Mouse (Mus musculus) kidney, postnatal 0 days (tissue): ENCODE measurements around the gene Hdlbp. TPM values are rescaled to one million over a fixed set of nuclear protein-coding genes. Genes with fewer than 3 reads are reported as not detected.

Source experiments
- ATAC-seq: fragments of 200-750 bp; cut with Nextera tagmentation; replicated peaks from 2 replicates; pipeline ENCODE4 v1.8.0; 2017; ENCODE audit warnings: low read depth, moderate number of reproducible peaks, moderate TSS enrichment, moderate library complexity; ENCODE audit not compliant: low FRiP score
- DNase-seq: peaks from one replicate; pipeline ENCODE4 v3.0.0-alpha.2; 2016; ENCODE audit warnings: low spot score
- H3K27ac ChIP-seq: fragments of 300-500 bp; sonication (generic); 2 replicates; pipeline ENCODE4 v1.5.1; 2014; ENCODE audit warnings: mild to moderate bottlenecking
- H3K27me3 ChIP-seq: fragments of 300-500 bp; sonication (generic); 2 replicates; pipeline ENCODE4 v1.6.1; 2014; ENCODE audit warnings: low read length, mixed read lengths; ENCODE audit not compliant: insufficient read depth
- H3K36me3 ChIP-seq: fragments of 300-500 bp; sonication (generic); 2 replicates; pipeline ENCODE4 v1.6.1; 2014; ENCODE audit warnings: low read length, mixed read lengths; ENCODE audit not compliant: insufficient read depth
- H3K4me1 ChIP-seq: fragments of 300-500 bp; sonication (generic); replicated peaks from 2 replicates; pipeline ENCODE4 v1.6.1; 2014; ENCODE audit warnings: antibody characterized with exemption, low read length, mixed read lengths; ENCODE audit not compliant: insufficient read depth
- H3K4me2 ChIP-seq: fragments of 300-500 bp; sonication (generic); 2 replicates; pipeline ENCODE4 v1.6.1; 2014; ENCODE audit warnings: mild to moderate bottlenecking, low read length, moderate library complexity, mixed read lengths
- H3K4me3 ChIP-seq: fragments of 300-500 bp; sonication (generic); replicated peaks from 2 replicates; pipeline ENCODE4 v1.5.1; 2014; ENCODE audit warnings: low read depth, low read length
- H3K9ac ChIP-seq: fragments of 300-500 bp; sonication (generic); 2 replicates; pipeline ENCODE4 v1.6.1; 2014; ENCODE audit warnings: low read depth, low read length
- H3K9me3 ChIP-seq: fragments of 300-500 bp; sonication (generic); replicated peaks from 2 replicates; pipeline ENCODE4 v1.6.1; 2016; ENCODE audit warnings: low read length, inconsistent platforms, mixed read lengths
- CTCF ChIP-seq: IDR thresholded peaks from 2 replicates; pipeline ENCODE4 v1.5.1; 2016; ENCODE audit warnings: antibody characterized with exemption, low read depth, mild to moderate bottlenecking, moderate library complexity
- WGBS: fragments of 180-500 bp; shearing (Covaris S2); extraction: QIAGEN DNeasy Blood & Tissue Kit; methylation state at CpG from one replicate; pipeline ENCODE4 v1.1.7; 2014; 5-methylcytosine and 5-hydroxymethylcytosine counted together
- polyA plus RNA-seq: library from polyadenylated mRNA; unstranded; fragments of >200 nt; fragmentation: Nextera tagmentation; extraction: Ambion mirVana; gene quantifications from 2 replicates; pipeline ENCODE4 v1.2.1, GENCODE M21; 2015

The Hdlbp gene
- 151 and 160 TPM in 2 replicates for polyA plus RNA-seq

DNA sequence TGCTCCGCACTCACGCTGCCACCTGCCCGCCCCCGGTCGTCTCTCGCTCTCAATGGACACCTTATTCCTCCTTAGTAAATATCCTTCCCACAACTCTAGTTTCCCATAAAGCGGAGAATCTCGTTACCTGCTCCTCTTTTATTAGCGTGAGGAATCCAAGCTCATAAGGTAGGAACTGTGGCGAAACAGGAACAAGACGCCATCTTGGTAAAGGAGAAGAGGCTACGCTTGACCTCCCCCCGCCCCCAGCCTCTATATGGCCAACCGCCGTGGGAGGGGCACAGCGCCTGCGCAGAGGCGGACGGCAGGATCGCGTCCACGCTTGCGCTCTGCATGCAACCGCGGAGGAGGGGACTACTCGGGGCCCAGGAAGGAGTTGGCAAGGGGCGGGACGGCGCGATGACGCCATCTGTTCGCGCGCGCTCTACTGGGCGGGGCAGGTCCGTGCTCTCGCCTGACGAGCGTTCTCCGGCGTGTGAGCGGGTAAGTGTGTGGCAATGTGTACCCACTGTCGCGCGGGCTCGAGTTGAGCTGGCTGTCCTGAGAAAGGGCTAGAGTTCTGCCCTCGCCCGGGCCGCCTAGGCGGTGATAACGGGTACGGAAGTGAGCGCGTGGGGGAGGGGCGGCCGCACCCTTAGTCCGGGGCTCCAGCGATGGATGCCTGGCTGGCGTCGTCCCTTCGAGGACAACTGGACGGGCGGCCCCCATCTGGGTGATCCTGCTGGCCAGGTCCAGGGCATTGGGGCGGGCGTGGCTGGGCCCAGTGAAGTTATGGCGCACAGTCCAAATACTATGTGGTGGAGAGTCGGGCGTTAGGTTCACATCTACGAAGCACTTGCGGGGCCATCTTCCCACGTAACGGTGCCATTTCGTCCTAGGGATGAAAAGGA, at the start of gene Hdlbp:
Gene Hdlbp (minus strand): TSS at position 230 of the 890 bp plus-strand sequence.
- H3K36me3 ChIP-seq: no peaks in the 10 kb centered on the region
- DNase-seq: peak; percentile 99

DNA sequence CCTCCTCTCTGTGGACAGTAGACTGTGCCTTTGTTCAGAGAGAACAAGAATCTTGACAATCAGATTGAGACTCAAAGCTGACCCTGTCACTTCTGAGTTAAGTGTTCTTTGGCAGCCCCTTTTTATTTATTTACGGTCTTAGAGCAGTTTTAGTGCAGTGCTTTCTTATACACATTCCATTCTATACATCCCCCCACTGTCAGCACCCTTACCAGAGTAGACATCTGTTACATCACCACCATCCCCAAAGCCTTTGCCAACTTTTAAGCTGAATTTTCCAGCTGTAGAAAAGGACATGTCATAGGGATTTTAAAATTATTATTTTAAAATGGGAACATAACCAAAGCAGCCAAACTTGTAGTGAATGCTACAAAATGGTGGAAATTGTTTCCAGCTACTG, 43.7 kb upstream of the Hdlbp start:
- 67% methylated on average over 1 of the region's 1 CpGs for WGBS

More for the DNA sequence above, at the start of gene Hdlbp:
- TF ChIP-seq CTCF: no peak
- Histone ChIP-seq H3K4me1 (peaks cover 3% of the 10 kb centered on the region; the same call in 1 of the 2 replicates), H3K4me3 (peak within 1 kb of the TSS; percentile 74), H3K9me3 (no peaks in the 10 kb centered on the region), H3K27me3 (no peaks in the 10 kb centered on the region), H3K27ac (peak within 1 kb of the TSS; percentile 97), H3K4me2 (peak within 1 kb of the TSS; percentile 78), H3K9ac (peak within 1 kb of the TSS; percentile 81)
- under 1% methylated on average over 72 of the region's 74 CpGs for WGBS
- ATAC-seq: peak; percentile 94

DNA sequence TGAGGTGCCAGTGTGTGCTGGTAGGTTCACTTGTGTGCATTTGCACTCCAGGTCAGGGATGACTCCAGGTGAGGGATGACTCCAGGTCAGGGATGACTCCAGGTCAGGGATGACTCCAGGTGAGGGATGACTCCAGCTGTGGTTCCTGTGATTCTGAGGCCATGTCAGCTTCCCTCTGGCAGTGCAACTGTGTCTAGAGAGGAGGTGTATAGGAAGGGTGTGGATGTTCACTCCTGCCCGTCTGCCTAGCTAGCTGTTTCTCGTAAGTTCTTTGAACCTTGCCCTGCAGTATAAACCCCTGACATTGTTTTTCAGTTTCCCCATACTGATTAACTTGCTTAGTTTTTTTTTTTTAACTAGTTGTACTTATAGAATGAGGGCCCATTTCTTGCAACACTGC, 42.9 kb upstream of the Hdlbp start:
- Histone ChIP-seq H3K27me3 (no peaks in the 10 kb centered on the region), H3K4me3 (no peak overlapping the region), H3K27ac (peak overlapping the region; percentile 51), H3K4me1 (0 out of 2 replicates have a peak, but pooled peaks cover 4% of the 10 kb centered on the region), H3K4me2 (no peak overlapping the region), H3K9me3 (no peaks in the 10 kb centered on the region), H3K9ac (peak overlapping the region; percentile 37; the same call in 1 of the 2 replicates), H3K36me3 (0 out of 2 replicates have a peak, but pooled peaks cover 4% of the 10 kb centered on the region)
- TF ChIP-seq CTCF: no peak
- ATAC-seq (peak; percentile 86), DNase-seq (no peak)
- WGBS: 50% methylated on average over 2 of the region's 2 CpGs

More for the DNA sequence above, 43.7 kb upstream of the Hdlbp start:
- Histone ChIP-seq H3K27ac (no peak overlapping the region), H3K27me3 (no peaks in the 10 kb centered on the region), H3K9ac (no peak overlapping the region), H3K36me3 (0 out of 2 replicates have a peak, but pooled peaks cover 4% of the 10 kb centered on the region), H3K9me3 (no peaks in the 10 kb centered on the region), H3K4me1 (0 out of 2 replicates have a peak, but pooled peaks cover 4% of the 10 kb centered on the region), H3K4me2 (no peak overlapping the region), H3K4me3 (no peak overlapping the region)
- no peak for ATAC-seq
- TF ChIP-seq CTCF: no peak
- peak; percentile 61 for DNase-seq

DNA sequence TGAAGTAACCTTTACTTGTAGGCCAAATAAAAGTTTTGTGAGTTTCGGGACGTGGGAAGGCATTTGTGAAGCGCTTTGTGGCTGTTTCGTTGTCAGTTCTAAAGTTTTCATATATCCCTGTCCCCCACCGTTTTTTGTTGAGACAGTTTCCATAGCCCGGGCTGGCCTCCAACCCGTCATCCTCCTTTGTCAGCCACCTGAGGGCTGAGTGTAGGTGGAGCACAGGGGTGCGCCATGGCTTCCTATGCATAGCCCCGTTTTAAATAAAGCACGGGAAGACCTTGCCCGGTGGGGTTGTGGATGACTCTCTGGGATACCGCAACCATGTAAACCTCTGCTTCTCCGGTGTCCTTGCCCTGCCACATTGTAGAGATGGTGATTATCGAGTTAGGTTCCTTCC, 34.6 kb upstream of the Hdlbp start:
- WGBS: 78% methylated on average over 14 of the region's 14 CpGs
- no peak overlapping the region for H3K9ac ChIP-seq
- ATAC-seq: no peak

GRCm38 (mm10) chr1:93512351-93512690, 33.7 kb upstream of the Hdlbp start:
- no peak for TF ChIP-seq CTCF
- no peak; the same call in 1 of the 2 replicates for ATAC-seq
- peak; percentile 69 for DNase-seq
- H3K27me3 ChIP-seq: no peaks in the 10 kb centered on the region
- H3K9me3 ChIP-seq: no peaks in the 10 kb centered on the region
- peak overlapping the region; percentile 89 for H3K4me2 ChIP-seq
- WGBS: 2% methylated on average over 15 of the region's 15 CpGs
- 0 out of 2 replicates have a peak, but pooled peaks cover 5% of the 10 kb centered on the region for H3K36me3 ChIP-seq
- H3K4me3 ChIP-seq: peak overlapping the region; percentile 58
- H3K27ac ChIP-seq: peak overlapping the region; percentile 83
- H3K9ac ChIP-seq: peak overlapping the region; percentile 65
- 0 out of 2 replicates have a peak, but pooled peaks cover 10% of the 10 kb centered on the region for H3K4me1 ChIP-seq

More for the DNA sequence above, 34.6 kb upstream of the Hdlbp start:
- H3K27me3 ChIP-seq: no peaks in the 10 kb centered on the region
- no peak for TF ChIP-seq CTCF
- 0 out of 2 replicates have a peak, but pooled peaks cover 10% of the 10 kb centered on the region for H3K4me1 ChIP-seq
- H3K27ac ChIP-seq: no peak overlapping the region
- H3K4me3 ChIP-seq: 0 out of 2 replicates have a peak overlapping the region, but pooled peaks have one; percentile 58
- H3K9me3 ChIP-seq: no peaks in the 10 kb centered on the region
- 0 out of 2 replicates have a peak, but pooled peaks cover 5% of the 10 kb centered on the region for H3K36me3 ChIP-seq
- DNase-seq: no peak
- peak overlapping the region; percentile 89 for H3K4me2 ChIP-seq
